Mouse (Mus musculus): Measurements from ENCODE around the gene Ankrd11.

- TF ChIP-seq CTCF (IDR thresholded peaks at IDR 0.05; ENCODE audit: low read depth, low read length) (no peak), GATA2 (IDR thresholded peaks at IDR 0.05; ENCODE audit: borderline replicate concordance, low read depth, low read length) (no peak), GATA1 (IDR thresholded peaks at IDR 0.05; ENCODE audit: borderline replicate concordance, low read length) (no peak), TAL1 (conservative IDR thresholded peaks at IDR 0.05; ENCODE audit: low read depth, low read length) (no peak)
These were observed 49.8 kb downstream of the Ankrd11 start for GRCm38 (mm10) chr8:122992296-122992695.

Data from G1E (cell line).